Mouse (Mus musculus): ENCODE measurements around the gene Dicer1.

DNA sequence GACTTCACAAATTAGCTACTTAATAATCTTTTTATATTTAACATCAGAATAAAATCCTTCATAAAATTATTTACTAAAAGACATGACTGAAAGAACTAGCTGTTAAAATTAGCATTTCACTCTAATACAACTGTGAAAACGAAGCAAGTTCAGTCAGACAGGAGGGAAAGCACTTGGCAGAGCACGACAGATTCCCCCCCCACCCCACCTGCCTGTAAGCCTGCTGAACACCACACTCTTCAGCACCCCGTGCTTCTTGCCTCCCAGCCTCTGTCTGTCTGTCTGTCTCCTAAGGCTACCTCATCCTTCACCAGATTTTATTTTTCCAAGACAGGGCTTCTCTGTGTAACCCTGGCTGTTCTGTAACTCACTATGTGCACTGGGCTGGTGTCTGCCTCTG, 12.8 kb downstream of the Dicer1 start:
- TF ChIP-seq EP300 (IDR thresholded peaks at IDR 0.05) (no peak), CTCF (IDR thresholded peaks at IDR 0.05) (no peak)

All from lung, postnatal 0 days (tissue).